Mouse (Mus musculus) kidney, embryonic 14.5 days (tissue): Measurements from ENCODE around the gene Dnmt3a. TPM values are rescaled to one million over a fixed set of nuclear protein-coding genes. Genes with fewer than 3 reads are reported as not detected.
"Not testable (repeated sequence)": the region's sequence is repeated elsewhere in the genome, so short reads cannot be mapped to it uniquely, and the experiment has no call there.

ENCODE experiments used
- ATAC-seq: fragments of 200-750 bp; cut with Nextera tagmentation; 2 replicates; pipeline ENCODE4 v1.8.0; 2017; ENCODE audit warnings: moderate number of reproducible peaks, mild to moderate bottlenecking, moderate TSS enrichment, moderate library complexity; ENCODE audit not compliant: low FRiP score, low TSS enrichment
- H3K27ac ChIP-seq: fragments of 300-500 bp; sonication (generic); 2 replicates; pipeline ENCODE4 v1.5.1; 2014; ENCODE audit warnings: low read depth, mild to moderate bottlenecking, low read length, moderate library complexity, mixed read lengths
- H3K27me3 ChIP-seq: fragments of 300-500 bp; sonication (generic); 2 replicates; pipeline ENCODE4 v1.6.1; 2014; ENCODE audit warnings: mild to moderate bottlenecking, low read length; ENCODE audit not compliant: control insufficient read depth, insufficient read depth
- H3K36me3 ChIP-seq: fragments of 300-500 bp; sonication (generic); 2 replicates; pipeline ENCODE4 v1.6.1; 2014; ENCODE audit warnings: low read length, mixed read lengths; ENCODE audit not compliant: control insufficient read depth, insufficient read depth
- H3K4me1 ChIP-seq: fragments of 300-500 bp; sonication (generic); 2 replicates; pipeline ENCODE4 v1.6.1; 2014; ENCODE audit warnings: low read length, mixed read lengths; ENCODE audit not compliant: control insufficient read depth, insufficient read depth
- H3K4me2 ChIP-seq: fragments of 300-500 bp; sonication (generic); replicated peaks from 2 replicates; pipeline ENCODE4 v1.6.1; 2014; ENCODE audit warnings: low read depth, mild to moderate bottlenecking, low read length
- H3K4me3 ChIP-seq: fragments of 300-500 bp; sonication (generic); 2 replicates; pipeline ENCODE4 v1.5.1; 2014; ENCODE audit warnings: mild to moderate bottlenecking, low read length
- H3K9ac ChIP-seq: fragments of 300-500 bp; sonication (generic); 2 replicates; pipeline ENCODE4 v1.6.1; 2014; ENCODE audit warnings: low read depth, mild to moderate bottlenecking, low read length, moderate library complexity
- H3K9me3 ChIP-seq: fragments of 300-500 bp; sonication (generic); 2 replicates; pipeline ENCODE4 v1.6.1; 2016; ENCODE audit warnings: low read length; ENCODE audit not compliant: control insufficient read depth
- WGBS: fragments of 180-500 bp; shearing (Covaris S2); extraction: QIAGEN DNeasy Blood & Tissue Kit; methylation state at CpG from one replicate; pipeline ENCODE4 v1.1.7; 2014; 5-methylcytosine and 5-hydroxymethylcytosine counted together
- polyA plus RNA-seq: library from polyadenylated mRNA; unstranded; fragments of >200 nt; fragmentation: Nextera tagmentation; extraction: Ambion mirVana; gene quantifications from 2 replicates; pipeline ENCODE4 v1.2.1, GENCODE M21; 2014

The Dnmt3a gene
- polyA plus RNA-seq, 1 experiment from 2014 or later, result 87.9 TPM

DNA sequence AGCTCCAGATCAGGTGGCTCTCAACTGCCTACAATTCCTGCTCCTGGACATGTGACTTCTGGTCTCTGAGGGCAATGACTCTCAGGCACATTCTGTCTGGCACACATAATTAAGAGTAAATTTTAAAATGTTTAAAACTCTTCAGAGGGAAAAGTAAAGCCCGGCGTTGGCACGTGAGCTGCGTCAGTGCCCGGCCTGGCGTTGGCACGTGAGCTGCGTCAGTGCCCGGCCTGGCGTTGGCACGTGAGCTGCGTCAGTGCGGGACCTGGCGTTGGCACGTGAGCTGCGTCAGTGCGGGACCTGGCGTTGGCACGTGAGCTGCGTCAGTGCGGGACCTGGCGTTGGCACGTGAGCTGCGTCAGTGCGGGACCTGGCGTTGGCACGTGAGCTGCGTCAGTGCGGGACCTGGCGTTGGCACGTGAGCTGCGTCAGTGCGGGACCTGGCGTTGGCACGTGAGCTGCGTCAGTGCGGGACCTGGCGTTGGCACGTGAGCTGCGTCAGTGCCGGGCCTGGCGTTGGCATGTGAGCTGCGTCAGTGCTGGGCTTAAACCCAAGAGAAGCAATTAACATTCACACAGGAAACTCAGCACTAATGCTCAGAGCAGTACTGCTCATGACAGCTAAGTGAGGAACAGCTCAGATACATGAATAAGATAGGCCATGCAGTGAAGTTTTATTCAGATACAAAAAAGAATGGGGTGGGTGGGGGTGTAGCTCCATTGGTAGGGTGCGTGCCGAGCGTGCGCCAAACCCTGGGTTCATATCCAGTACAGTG is 124.5 kb downstream of the Dnmt3a start:
- H3K27ac ChIP-seq, H3K9me3 ChIP-seq, H3K4me3 ChIP-seq, H3K36me3 ChIP-seq, H3K27me3 ChIP-seq, H3K4me2 ChIP-seq, H3K9ac ChIP-seq, ATAC-seq, H3K4me1 ChIP-seq: not testable (repeated sequence)
- 91% methylated on average over 33 of the region's 47 CpGs for WGBS

DNA sequence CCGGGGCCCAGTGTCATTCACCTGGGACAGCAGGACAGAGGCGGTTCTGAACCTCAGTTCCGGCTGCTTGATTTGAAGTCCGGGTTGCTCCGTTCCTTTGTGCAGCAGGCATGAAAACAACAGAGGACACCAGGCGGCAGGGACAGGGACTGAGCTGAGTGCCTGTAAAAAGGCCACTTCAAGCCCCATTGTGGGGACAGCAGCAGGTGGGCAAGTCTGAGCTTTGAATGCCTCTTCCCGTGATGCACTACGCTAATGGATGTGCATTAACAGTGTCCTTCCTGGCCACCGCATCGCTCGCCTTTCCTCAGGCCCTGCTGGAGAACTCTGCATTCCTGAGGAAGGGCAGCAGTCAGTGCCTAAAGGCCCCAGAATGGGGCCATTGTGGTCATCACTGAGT is 136.2 kb downstream of the Dnmt3a start:
- Histone ChIP-seq H3K4me2 (no peak overlapping the region), H3K9me3 (no peaks in the 10 kb centered on the region), H3K4me1 (no peaks in the 10 kb centered on the region), H3K9ac (no peak overlapping the region), H3K4me3 (no peak overlapping the region), H3K36me3 (no peaks in the 10 kb centered on the region), H3K27me3 (no peaks in the 10 kb centered on the region), H3K27ac (no peak overlapping the region)
- 25% methylated on average over 11 of the region's 11 CpGs for WGBS
- no peak for ATAC-seq

DNA sequence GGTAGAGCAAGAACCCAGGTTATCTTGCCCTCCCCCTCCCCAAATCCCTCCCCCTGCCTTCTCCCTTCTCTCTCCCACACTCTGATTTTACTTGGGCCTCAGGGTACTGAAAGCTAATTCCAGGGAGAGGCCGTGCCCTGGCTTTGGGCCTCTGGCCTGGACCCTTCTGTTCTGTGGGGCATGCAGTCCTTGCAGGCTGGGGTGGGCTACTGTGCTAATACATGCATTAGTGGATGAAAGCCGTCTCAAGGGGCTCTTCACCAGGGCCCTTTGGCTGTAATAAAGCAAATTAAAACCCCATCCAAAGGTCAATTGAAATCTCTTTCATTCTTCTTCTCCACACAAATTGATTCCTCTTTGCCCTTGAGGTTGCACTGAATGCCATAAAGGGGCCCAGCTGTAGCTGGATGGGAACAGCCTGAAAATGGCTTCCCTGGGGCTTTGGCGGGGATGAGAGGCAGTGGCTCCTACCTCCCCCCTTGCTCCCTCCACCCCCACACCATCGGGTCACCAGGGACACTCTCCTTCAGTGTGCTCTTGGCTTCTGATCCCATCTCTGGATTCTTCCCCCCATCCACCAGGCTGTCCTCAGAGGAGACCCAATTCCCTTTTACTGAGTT is 138.8 kb downstream of the Dnmt3a start:
- Histone ChIP-seq H3K9me3 (no peaks in the 10 kb centered on the region), H3K4me3 (no peak overlapping the region), H3K27ac (no peak overlapping the region), H3K36me3 (no peaks in the 10 kb centered on the region), H3K4me2 (no peak overlapping the region), H3K4me1 (no peaks in the 10 kb centered on the region), H3K9ac (no peak overlapping the region), H3K27me3 (no peaks in the 10 kb centered on the region)
- 31% methylated on average over 4 of the region's 4 CpGs for WGBS
- no peak for ATAC-seq

DNA sequence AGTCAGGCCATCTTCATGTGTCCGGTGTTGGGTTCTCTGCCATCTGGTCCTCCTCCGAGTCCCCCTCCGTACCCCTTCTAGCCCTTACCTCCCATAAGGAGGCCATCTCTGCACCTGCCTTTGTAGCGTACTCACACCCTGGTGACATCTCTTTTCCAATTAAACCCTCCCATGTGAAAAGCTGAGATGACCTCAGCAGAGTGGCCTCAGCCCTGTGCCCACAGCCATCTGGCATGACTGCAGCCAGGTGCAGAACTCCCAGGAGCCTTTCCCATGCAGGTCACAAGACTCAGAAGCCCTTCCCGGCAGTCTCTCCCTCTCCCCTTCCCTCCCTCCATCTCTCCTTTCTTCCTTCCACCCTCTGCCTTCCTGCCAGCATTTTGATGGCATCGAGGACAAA is 141.7 kb downstream of the Dnmt3a start:
- Histone ChIP-seq H3K27me3 (no peaks in the 10 kb centered on the region), H3K9me3 (no peaks in the 10 kb centered on the region), H3K4me2 (no peak overlapping the region), H3K4me3 (no peak overlapping the region), H3K9ac (no peak overlapping the region), H3K27ac (no peak overlapping the region), H3K36me3 (no peaks in the 10 kb centered on the region), H3K4me1 (no peaks in the 10 kb centered on the region)
- 67% methylated on average over 6 of the region's 6 CpGs for WGBS
- no peak for ATAC-seq

DNA sequence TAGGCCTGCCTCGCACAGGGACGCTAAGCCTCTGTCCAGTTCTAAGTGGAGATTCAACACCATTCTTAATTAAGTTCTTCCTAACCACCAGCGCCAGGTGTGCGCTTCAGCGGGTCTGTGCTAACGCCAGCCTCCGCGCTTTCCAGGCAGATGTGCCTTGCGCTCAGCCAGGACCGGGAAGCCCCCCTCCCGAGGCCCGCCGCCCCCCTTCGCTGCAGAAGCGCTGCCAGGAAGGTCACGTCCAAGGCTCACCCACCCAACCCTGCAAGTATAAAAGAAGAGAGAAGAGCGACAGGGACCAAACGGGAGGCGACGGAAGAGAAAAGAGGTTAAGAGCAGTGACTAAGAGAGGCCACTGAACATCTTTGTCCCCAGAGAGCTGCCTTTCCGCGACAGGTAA is 148.8 kb downstream of the Dnmt3a start, which contains the start of gene Pomc:
Gene Pomc (plus strand): TSS at position 301 of the 400 bp plus-strand sequence.
- Histone ChIP-seq H3K27me3 (peaks cover 6% of the 10 kb centered on the region; the same call in 1 of the 2 replicates), H3K4me1 (no peaks in the 10 kb centered on the region), H3K4me2 (no peak within 1 kb of the TSS), H3K27ac (no peak within 1 kb of the TSS), H3K4me3 (no peak within 1 kb of the TSS), H3K9ac (no peak within 1 kb of the TSS), H3K36me3 (no peaks in the 10 kb centered on the region), H3K9me3 (no peaks in the 10 kb centered on the region)
- no peak for ATAC-seq
- 21% methylated on average over 22 of the region's 22 CpGs for WGBS

DNA sequence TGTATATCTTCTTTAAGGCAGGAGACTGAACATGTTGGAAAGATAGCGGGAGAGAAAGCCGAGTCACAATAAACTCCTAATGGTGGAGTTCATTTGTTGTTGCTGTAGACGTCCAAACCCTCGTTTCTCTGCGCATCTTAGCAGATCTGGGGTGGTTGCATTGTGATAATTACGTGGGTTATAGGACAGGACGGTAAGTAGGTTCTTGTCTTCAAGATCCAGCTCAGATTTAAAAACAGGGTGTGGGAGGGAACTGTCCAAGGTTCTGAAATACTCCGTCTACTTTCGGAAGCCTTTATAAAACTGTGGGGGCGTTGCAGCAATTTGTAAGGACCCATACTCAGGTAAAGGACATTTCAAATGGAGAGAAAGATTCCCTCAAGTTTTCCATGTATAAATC is 149.6 kb downstream of the Dnmt3a start:
- no peak for ATAC-seq
- H3K4me3 ChIP-seq, result no peak overlapping the region
- no peaks in the 10 kb centered on the region for H3K9me3 ChIP-seq
- no peaks in the 10 kb centered on the region for H3K4me1 ChIP-seq
- WGBS, result 27% methylated on average over 10 of the region's 10 CpGs
- H3K27me3 ChIP-seq, result peaks cover 6% of the 10 kb centered on the region; the same call in 1 of the 2 replicates
- H3K27ac ChIP-seq, result no peak overlapping the region
- no peak overlapping the region for H3K4me2 ChIP-seq
- no peak overlapping the region for H3K9ac ChIP-seq
- no peaks in the 10 kb centered on the region for H3K36me3 ChIP-seq

DNA sequence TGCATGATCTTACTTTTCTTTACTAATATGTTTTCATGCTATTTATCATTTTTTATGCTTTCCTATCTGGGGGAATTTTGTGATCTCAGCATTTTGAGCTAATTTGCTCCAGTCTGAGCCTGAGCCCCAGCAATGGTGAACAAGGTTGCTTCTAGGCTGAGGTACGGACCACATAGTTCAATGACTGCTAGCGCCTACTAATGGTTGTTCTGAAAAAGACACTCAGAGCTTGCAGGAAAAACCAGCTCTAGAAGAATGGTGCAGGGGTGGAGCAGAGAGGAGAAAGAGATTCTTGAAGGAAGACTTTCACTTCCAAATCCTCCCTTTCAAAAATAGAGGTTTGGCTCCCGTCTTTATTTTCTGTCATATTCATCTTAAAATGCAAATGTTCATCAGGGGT is 150.5 kb downstream of the Dnmt3a start:
- Histone ChIP-seq H3K4me1 (0 out of 2 replicates have a peak, but pooled peaks cover 3% of the 10 kb centered on the region), H3K27ac (no peak overlapping the region), H3K9ac (no peak overlapping the region), H3K27me3 (peaks cover 6% of the 10 kb centered on the region; the same call in 1 of the 2 replicates), H3K9me3 (no peaks in the 10 kb centered on the region), H3K36me3 (no peaks in the 10 kb centered on the region), H3K4me2 (no peak overlapping the region), H3K4me3 (no peak overlapping the region)
- 15% methylated on average over 3 of the region's 3 CpGs for WGBS
- no peak for ATAC-seq

DNA sequence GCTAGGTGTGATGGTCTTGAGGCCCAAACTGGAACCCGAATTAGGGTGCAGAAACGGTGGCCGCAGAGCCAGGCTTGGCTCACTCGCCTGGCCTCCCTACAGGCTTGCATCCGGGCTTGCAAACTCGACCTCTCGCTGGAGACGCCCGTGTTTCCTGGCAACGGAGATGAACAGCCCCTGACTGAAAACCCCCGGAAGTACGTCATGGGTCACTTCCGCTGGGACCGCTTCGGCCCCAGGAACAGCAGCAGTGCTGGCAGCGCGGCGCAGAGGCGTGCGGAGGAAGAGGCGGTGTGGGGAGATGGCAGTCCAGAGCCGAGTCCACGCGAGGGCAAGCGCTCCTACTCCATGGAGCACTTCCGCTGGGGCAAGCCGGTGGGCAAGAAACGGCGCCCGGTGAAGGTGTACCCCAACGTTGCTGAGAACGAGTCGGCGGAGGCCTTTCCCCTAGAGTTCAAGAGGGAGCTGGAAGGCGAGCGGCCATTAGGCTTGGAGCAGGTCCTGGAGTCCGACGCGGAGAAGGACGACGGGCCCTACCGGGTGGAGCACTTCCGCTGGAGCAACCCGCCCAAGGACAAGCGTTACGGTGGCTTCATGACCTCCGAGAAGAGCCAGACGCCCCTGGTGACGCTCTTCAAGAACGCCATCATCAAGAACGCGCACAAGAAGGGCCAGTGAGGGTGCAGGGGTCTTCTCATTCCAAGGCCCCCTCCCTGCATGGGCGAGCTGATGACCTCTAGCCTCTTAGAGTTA is 154.2 kb downstream of the Dnmt3a start:
- Histone ChIP-seq H3K4me2 (peak overlapping the region; percentile 91), H3K27me3 (peaks cover 4% of the 10 kb centered on the region; the same call in 1 of the 2 replicates), H3K27ac (peak overlapping the region; percentile 84), H3K36me3 (no peaks in the 10 kb centered on the region), H3K9me3 (no peaks in the 10 kb centered on the region), H3K9ac (peak overlapping the region; percentile 79), H3K4me3 (peak overlapping the region; percentile 63), H3K4me1 (0 out of 2 replicates have a peak, but pooled peaks cover 3% of the 10 kb centered on the region)
- 2% methylated on average over 53 of the region's 53 CpGs for WGBS
- peak; percentile 97 for ATAC-seq
